Mouse (Mus musculus): Measurements from ENCODE around the gene Rpl5.

Rpl5 gene

GRCm38 (mm10) chr5:107941222-107941621 is 40.9 kb downstream of the Rpl5 start:
- peak; percentile 40 for DNase-seq (ENCODE audit: low read depth, low spot score)

- DNase-seq (ENCODE audit: low read depth, low spot score) = no peak
Observed at GRCm38 (mm10) chr5:107942941-107943340, 42.6 kb downstream of the Rpl5 start.

- no peak for DNase-seq (ENCODE audit: low read depth, low spot score)
Observed at GRCm38 (mm10) chr5:107943526-107943925, 43.2 kb downstream of the Rpl5 start.

- no peak for DNase-seq (ENCODE audit: low read depth, low spot score)
Observed at GRCm38 (mm10) chr5:107946475-107946874, 46.2 kb downstream of the Rpl5 start.

- no peak for DNase-seq (ENCODE audit: low read depth, low spot score)
Observed at GRCm38 (mm10) chr5:107947548-107947947, 47.2 kb downstream of the Rpl5 start.

GRCm38 (mm10) chr5:107948899-107949298 is 48.6 kb downstream of the Rpl5 start:
- no peak for DNase-seq (ENCODE audit: low read depth, low spot score)

- no peak for DNase-seq (ENCODE audit: low read depth, low spot score)
Observed at GRCm38 (mm10) chr5:107949607-107950006, 49.3 kb downstream of the Rpl5 start.

- DNase-seq (ENCODE audit: low read depth, low spot score) = peak; percentile 33
Observed at GRCm38 (mm10) chr5:107950643-107951042, 50.3 kb downstream of the Rpl5 start.
